Mouse (Mus musculus) gonadal fat pad, adult 2 months (tissue): ENCODE data around the gene Gsk3b. TPM values are rescaled to one million over a fixed set of nuclear protein-coding genes. Genes with fewer than 3 reads are reported as not detected.

Source experiments
- DNase-seq: peaks from one replicate; pipeline ENCODE4 v3.0.0-alpha.2; 2012; ENCODE audit warnings: low read depth
- polyA plus RNA-seq: library from polyadenylated mRNA; depleted of rRNA; stranded (reverse); fragments of >200 nt; gene quantifications from 2 replicates; pipeline ENCODE4 v1.2.3, GENCODE M21; 2012; rRNA removed

Gene Gsk3b
- polyA plus RNA-seq, 1 experiment: 16.7 TPM

- DNase-seq: no peak
These were observed 193.9 kb downstream of the Gsk3b start for GRCm38 (mm10) chr16:38282559-38283160.

GRCm38 (mm10) chr16:38283300-38283699 lies 194.5 kb downstream of the Gsk3b start:
- DNase-seq: no peak

GRCm38 (mm10) chr16:38285801-38286200 lies 197.0 kb downstream of the Gsk3b start:
- no peak for DNase-seq

GRCm38 (mm10) chr16:38286541-38286940 lies 197.7 kb downstream of the Gsk3b start:
- DNase-seq: no peak

DNA sequence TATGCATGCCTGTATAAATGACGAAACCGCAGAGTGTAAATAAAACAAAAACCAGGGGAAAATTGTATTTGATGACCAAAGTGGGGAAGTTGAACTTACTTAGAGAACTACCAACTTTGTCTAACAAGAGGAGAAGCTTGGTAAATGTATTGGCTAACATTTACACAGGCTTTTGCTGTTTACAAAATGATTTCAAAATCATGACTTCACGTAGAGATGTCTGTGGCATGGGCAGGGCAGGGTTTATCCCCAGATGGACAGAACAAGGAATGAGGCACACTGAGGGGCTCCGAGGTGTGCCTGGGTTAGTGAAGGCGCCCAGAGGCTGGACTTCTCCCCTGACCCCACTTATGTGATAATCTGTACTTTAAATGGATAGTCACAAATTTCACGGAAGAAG lies 198.6 kb downstream of the Gsk3b start:
- no peak for DNase-seq

DNA sequence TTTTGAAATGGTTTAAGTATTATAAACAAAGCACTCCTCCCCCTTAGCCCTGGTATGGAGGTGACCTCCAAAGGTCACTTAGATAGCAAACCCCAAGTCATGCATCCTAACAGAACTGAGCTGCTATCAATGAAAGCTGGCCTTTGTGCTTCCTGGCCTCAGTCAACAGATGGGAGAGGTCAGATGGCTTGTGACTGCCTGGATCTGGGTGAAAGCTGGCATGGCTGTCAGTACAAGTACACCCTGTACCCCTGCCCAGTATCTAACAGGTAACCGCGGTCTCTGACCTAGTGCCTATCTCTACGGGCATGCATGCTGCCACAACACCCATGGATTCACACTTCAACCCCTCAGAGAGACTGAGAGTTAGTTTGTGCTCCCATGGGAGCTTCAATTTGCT lies 199.0 kb downstream of the Gsk3b start:
- DNase-seq: no peak

- no peak for DNase-seq
These were observed 200.1 kb downstream of the Gsk3b start for GRCm38 (mm10) chr16:38288851-38289250.

DNA sequence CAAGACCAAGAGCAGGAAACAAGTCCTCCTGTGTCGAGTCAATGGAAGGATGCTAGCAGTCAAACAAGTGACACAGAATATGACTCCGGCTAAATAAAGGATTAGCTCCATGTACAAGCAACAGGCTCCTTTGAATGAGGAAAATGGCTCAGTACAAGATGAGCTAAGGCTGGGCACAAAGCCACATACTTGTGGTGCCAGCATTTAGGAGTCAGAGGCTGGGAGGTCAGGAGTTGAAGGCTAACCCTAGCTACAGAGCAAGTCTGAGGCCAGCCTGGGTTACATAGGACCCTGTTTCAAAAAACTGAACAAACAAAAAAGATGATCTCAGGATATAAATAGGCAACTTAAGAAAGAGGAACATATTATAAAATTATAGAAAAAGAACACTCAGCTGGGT lies 201.3 kb downstream of the Gsk3b start:
- DNase-seq: no peak

- no peak for DNase-seq
These were observed 206.0 kb downstream of the Gsk3b start, which contains the start of gene Nr1i2 for GRCm38 (mm10) chr16:38294685-38295348. TSS of gene Nr1i2 (minus strand) at chr16:38294824.

DNA sequence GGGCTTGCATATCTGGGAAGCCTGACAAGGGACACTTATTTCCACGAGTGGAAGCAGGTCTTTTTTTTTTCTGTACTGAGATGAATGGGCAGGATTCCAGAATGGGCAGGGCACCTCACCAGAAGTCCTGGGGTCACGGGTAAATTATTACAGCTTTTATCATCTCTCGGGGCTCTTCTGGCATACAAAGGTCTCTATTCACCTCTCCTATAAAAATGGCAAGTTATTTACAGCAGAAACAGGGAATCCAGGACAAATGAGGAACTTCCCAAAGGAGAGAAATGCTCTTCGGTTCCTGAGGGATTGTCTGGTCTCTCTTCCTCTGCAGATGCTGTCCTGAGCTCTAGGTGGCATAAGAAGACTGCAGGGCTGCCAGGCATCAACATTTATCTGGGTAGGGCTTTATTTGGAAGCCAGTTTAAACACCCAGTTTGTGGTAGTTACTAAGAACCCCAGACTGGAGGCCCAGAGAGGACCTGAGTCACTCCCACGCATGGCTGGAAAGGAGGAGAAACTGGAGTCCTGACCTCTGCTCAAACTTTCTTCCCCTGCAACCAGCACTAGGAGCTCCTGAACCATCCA lies 206.6 kb downstream of the Gsk3b start:
- no peak for DNase-seq

Other genes starting within 250 kb of the Gsk3b start
- 0.12 and 0.14 TPM in 2 replicates for gene Gm36028, start 227.9 kb upstream of the Gsk3b start, polyA plus RNA-seq
- 31.1 and 31.6 TPM in 2 replicates for gene Lrrc58, start 220.6 kb upstream of the Gsk3b start, polyA plus RNA-seq
- 1.1 and 1.5 TPM in 2 replicates for gene Gpr156, start 172.5 kb upstream of the Gsk3b start, polyA plus RNA-seq
- 0.08 and 0.18 TPM in 2 replicates for gene Nr1i2, start 205.8 kb downstream of the Gsk3b start, polyA plus RNA-seq